Mouse (Mus musculus) cerebellum, adult 11-12 months (tissue): Measurements from ENCODE around the gene Mrtfb.

Experiments used
- DNase-seq: peaks from one replicate; pipeline ENCODE4 v3.0.0; 2022

The Mrtfb gene

GRCm38 (mm10) chr16:13409530-13410163 lies 153.4 kb downstream of the Mrtfb start:
- no peak for DNase-seq

DNA sequence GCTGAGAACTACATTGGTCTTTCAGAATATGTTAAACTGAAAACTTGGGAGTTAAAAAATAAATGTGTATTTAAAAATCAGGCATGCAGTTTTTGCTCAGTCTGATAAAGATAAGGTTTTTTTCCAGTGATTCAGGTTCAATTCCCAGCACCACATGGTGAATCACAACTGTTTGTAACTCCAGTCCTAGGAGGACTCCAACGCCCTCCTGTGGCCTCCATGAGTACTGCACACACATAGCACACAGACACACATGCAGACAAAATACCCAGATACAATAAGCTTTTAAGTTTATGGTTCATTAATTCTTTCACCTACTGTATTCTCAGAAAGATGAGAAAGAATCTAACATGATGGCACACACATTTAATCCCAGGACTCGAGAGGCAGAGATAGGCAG lies 154.5 kb downstream of the Mrtfb start:
- no peak for DNase-seq

DNA sequence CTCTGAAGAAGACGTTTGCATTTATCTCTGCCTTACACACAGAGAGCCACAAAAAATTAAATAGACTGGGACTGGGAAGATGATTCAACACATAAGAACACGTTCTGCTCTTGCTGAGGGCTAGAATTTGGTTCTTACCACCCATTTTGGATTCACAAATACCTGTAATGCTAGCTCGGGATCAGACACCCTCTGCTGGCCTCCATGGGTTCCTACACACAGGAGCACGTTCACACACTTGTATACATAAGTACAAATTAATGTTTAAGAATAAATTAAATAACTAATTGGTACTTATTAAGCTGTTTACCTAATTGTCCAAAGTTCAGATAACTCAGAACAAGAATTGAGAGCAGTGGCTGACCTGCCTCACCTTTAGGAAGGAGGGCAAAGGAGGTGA lies 155.2 kb downstream of the Mrtfb start:
- DNase-seq, result no peak

- DNase-seq, result no peak
Measured at GRCm38 (mm10) chr16:13414566-13414965, 158.3 kb downstream of the Mrtfb start.

DNA sequence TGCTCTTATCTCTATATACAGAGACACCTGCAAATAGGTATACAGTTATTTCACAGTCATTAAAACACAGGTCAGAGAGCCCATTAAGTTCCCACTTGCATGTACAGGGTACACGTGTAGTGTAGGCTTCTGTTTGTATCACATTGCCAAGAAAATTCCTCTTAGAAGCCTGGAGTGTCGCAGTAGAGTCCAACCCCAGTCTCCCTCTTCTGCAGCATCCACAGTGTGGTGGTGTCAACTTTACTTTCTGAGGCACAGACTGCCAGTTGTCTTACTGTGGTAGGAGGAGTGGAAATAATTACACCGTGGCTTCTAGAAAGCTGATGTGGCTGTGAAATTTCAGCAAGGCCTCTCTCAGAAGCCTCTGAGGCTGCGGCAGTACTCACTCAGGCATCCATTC lies 158.7 kb downstream of the Mrtfb start:
- DNase-seq, result no peak

DNA sequence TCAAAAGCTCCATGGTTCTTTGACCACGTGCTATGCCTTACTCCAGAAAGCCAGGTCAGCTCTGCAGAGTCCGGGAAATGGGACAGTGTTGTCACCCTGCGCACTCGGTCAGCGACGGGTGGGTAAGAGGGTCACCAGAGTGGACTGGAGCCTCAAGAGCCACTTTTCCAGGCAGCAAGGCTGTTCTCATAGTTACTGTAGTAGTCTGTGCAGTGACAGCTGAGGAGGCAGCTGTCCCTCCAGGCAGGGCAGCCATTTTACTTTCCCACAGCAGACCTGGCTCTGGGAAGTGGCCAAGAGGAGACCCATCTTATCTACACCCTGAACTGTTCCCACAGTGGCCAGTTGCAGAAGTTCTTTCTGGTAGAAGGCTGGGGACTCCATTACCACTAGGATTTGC lies 159.2 kb downstream of the Mrtfb start:
- no peak for DNase-seq

- peak; percentile 66 for DNase-seq
Measured at GRCm38 (mm10) chr16:13416465-13416864, 160.2 kb downstream of the Mrtfb start.

- DNase-seq, result no peak
Measured at GRCm38 (mm10) chr16:13417904-13418303, 161.6 kb downstream of the Mrtfb start.

GRCm38 (mm10) chr16:13419752-13420151 lies 163.5 kb downstream of the Mrtfb start:
- no peak for DNase-seq

DNA sequence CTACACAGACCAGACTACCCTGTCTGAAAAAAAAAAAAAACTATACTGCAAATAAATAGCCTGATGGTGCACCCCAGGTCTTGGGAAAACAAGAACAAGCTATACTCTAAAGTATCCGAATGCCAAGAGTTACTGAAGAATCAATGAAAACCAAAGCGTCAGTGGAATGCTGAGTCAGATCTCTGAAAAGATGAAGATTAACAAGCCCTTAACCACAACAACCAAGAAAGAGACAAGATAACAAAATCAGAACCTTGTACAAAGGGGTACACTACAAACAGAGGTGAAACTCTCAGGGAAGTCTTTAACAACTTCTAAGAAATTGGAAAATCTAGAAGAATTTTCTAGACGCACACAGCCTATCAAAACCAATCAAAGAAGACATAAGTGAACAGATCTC lies 166.2 kb downstream of the Mrtfb start:
- DNase-seq, result no peak

DNA sequence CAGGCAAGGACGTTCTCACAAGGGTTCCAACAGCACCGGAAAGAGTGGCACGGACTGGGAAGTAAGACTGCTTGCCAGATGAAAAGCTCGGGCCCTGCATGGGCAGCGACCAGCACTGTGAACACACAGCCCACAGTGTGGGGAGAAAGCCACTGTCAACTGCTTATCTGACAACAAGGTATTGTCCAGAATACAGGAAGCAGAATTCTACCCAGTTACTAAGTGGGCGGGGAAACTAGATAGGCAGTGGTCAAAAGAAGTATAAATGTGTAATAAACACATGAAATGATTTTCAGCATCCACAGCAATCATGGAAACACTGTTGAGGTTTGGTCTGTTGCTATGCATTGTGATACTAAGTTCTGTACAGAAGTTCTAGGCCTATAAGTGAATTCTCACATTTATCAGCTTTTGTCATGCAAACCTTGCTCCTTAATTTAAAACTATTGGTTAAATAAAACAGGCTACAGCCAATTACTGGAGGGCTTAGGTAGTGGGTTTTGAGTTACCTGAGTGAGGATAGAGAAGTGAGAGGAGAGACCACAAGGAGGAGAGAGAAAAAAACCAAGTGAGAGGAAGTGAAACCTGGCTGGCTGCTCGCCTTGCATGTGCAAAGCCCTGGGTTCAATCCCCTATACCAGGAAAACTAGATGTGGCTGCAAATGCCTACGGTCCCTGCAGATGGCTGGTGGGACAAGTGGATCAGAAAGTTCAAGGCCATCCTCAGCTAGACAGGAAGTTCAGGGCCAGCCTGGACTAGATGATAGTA lies 167.5 kb downstream of the Mrtfb start:
- no peak for DNase-seq

- DNase-seq, result no peak
Measured at GRCm38 (mm10) chr16:13425804-13426203, 169.5 kb downstream of the Mrtfb start.

DNA sequence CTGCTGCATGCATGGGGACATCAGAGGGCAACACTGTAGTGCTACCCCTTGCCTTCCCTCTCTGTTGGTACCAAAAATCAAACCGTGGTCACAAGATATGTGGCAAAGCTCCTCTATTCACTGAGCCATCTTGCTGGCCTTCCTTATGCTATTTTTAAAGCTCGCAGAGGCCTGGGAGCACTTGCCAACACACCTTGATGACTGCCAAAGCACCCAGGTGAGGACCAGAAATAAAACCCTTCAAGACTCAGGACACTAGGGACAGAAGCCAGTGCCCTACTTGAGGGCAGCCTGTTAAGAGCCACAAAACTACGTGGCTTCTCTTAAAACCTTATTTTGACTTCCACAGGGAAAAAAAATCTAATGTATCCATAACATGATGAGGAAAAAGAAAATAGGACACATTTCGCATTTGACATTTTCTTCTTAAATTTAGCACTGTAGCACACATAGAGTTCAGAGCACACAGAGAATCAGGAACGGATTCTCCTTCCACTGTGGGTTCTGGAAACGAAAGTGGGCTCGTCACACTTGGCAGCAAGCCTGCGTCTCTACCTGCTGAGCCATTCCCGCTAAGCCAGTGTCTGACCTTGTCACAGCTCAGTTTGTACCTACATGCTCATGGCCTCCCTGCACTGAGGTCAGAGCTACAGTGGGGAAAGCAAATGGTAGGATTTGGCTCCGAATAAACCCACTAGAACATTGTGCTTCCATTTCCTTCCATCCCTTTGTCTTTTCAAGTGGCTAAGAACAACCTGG lies 170.7 kb downstream of the Mrtfb start:
- peak; percentile 88 for DNase-seq

DNA sequence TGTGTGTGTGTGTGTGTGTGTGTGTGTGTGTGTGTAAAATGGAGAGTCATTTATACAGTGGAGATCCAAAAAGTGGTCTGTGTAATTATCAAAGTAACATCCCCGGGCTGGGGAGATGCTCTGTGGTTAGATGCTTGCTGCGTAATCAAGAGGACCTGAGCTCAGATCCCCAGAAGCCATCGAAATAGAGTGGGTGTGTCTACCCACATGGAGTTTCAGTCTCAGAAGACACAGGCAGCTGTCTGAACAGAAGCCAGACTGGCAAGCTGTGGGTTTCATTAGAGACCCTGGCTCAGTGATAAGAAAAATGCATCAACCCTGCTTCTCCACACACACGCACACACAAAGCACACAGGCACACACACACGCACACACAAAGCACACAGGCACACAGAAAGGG lies 171.8 kb downstream of the Mrtfb start:
- no peak for DNase-seq

DNA sequence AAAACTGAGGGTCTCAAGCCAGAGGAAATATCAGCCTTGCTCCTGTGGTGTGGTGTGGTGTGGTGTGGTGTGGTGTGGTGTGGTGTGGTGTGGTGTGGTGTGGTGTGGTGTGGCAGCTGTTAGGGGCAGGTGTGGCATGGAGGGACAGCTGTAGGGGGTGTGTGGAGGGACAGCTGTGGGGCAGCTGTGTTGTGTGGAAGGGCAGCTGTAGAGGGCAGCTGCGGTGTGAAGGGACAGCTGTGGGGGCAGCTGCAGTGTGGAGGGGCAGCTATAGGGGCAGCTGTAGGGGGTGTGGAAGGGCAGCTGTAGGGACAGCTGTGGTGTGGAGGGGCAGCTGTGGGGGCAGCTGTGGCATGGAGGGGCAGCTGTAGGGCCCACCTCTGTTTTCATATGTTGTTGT lies 172.5 kb downstream of the Mrtfb start:
- no peak for DNase-seq

- no peak for DNase-seq
Measured at GRCm38 (mm10) chr16:13429921-13430606, 173.8 kb downstream of the Mrtfb start.

DNA sequence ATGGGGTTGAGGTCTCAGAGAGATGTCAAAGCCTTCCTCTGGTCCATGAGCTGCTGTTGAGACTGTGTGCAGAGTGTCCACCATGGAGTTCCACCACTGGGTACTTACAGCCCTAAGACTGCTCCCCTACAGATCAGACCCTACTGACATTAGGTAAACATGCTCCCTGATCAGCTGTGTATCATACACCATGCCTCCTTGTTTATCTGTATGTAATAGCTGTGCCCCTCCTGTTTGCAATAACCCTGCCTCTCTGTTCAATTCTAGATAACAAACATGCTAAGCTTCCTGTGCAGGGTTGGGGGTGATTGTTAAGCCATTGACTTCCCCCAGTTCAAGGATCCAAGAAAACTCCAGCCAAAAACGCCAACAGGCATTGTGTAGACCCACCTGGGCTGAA lies 174.7 kb downstream of the Mrtfb start:
- no peak for DNase-seq

DNA sequence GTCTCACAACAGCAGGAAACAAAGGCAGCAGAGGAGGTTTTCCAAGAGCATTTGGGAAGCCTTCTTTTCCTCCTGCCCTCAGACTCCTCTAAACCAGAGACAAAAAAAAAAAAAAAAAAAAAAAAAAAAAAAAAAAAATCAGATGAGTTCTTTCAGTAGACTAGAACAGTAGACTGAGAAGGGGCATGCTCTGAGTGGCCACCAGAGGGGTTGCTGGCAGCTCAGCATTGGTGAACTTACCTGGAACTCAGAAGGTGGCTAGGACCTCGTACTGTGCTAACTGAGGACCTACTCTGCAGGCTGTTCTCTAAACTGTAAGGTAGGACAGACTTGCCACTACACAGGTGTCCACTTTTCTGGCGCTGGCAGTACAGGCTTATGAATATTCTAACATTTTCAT lies 179.3 kb downstream of the Mrtfb start:
- no peak for DNase-seq

DNA sequence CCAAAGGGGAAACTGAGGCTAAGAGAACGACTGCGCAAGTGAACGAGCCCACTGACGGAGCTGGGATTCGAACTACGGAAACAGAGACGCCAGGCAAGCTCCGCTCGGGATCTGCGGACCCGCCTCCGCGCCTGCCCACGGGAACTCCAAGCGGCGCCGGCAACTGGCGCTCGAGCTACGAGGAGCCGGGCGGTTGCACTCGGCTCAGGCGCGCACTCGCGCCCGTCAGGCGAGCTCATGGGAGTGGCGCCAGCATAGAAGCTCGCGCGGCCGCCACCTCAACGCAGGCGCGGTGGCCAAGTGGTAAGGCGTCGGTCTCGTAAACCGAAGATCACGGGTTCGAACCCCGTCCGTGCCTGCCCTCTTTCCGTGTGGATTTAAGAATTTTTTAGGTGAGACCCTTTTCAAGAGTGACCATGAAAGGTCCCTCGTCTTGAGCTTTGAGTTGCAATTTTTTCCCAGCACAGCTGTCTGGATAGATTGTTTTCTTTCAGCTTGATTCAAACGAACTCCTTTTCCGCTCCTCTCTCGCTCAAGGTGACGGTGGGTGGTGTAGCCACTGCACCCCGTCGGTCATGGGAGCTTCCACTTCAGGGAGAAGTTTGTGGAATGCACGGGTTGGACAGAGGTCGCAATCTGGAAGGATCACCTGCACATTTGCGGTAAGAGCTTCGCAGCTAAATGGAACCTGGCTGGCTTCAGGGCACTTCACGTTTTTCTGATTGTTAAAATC lies 180.9 kb downstream of the Mrtfb start:
- peak; percentile 98 for DNase-seq

DNA sequence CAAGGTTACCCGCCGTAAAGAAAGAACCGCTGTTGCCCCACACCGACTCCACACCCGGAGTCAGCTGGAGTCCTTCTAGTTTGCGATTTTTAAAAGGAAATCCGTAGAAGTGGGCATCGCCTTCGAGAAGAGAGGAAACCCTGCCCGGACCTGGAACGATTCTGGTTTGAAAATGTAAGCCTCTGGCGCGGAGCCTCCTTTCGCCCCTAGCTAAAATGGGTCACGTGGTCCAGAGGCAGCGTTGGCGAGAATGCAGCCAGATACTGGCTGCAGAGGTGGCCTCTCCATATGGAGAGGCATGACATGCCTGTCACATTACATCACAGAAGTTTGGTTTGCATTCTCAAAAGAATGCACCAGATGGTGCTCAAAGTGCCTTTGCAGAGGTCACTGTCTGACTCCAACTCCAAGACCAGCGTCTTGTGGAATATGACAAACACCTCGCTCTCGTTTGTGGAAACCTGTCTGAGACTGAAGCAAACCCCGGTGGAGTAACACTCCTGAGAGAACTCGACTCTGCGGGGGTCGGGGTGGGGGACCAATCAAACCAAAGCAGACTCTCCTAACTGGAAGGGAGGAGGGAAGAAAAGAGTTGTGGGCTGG lies 181.6 kb downstream of the Mrtfb start:
- DNase-seq, result peak; percentile 77

DNA sequence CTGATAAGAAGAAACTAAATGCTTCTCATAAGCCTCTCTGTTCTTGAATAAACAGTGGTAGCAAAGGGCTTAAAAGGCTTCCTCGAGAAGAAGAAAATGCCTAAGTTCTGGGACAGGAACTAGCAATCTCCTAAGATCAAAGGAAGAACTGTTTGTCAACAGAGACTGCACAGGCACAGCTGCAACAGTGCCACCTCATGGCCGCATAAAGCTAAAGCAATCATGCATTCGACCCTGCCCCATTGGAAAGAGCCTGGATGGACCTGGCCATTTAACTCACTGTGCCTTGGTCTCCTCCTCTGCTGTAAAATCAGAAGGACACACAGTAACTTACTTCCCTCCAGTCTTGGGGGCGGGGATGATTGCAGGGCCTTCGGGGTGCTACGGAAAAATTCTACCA lies 184.2 kb downstream of the Mrtfb start:
- peak; percentile 47 for DNase-seq

- DNase-seq, result no peak
Measured at GRCm38 (mm10) chr16:13443764-13444163, 187.5 kb downstream of the Mrtfb start.
